Mouse (Mus musculus): ENCODE data around the gene Plekha6. TPM values are rescaled to one million over a fixed set of nuclear protein-coding genes. Genes with fewer than 3 reads are reported as not detected.

The Plekha6 gene
- polyA plus RNA-seq, 1 experiment from 2014 or later, result 4.6 TPM

GRCm38 (mm10) chr1:133285907-133286306 is 121.9 kb downstream of the Plekha6 start:
- H3K36me3 ChIP-seq, result no peaks in the 10 kb centered on the region
- 0 out of 2 replicates have a peak, but pooled peaks cover 3% of the 10 kb centered on the region for H3K27me3 ChIP-seq
- no peaks in the 10 kb centered on the region for H3K4me1 ChIP-seq
- no peak overlapping the region for H3K4me3 ChIP-seq
- H3K9ac ChIP-seq, result no peak overlapping the region
- no peak for ATAC-seq (ENCODE audit: insufficient number of reproducible peaks, insufficient read depth, low FRiP score, low TSS enrichment)
- H3K4me2 ChIP-seq (replicated peaks), result no peak overlapping the region
- no peaks in the 10 kb centered on the region for H3K9me3 ChIP-seq
- 75% methylated on average over 7 of the region's 7 CpGs for WGBS
- no peak overlapping the region for H3K27ac ChIP-seq

GRCm38 (mm10) chr1:133287051-133287450 is 123.0 kb downstream of the Plekha6 start:
- no peaks in the 10 kb centered on the region for H3K9me3 ChIP-seq
- H3K4me3 ChIP-seq, result no peak overlapping the region
- no peak overlapping the region for H3K9ac ChIP-seq
- H3K36me3 ChIP-seq, result no peaks in the 10 kb centered on the region
- H3K27me3 ChIP-seq, result 0 out of 2 replicates have a peak, but pooled peaks cover 3% of the 10 kb centered on the region
- no peak overlapping the region for H3K27ac ChIP-seq
- no peak overlapping the region for H3K4me2 ChIP-seq (replicated peaks)
- ATAC-seq (ENCODE audit: insufficient number of reproducible peaks, insufficient read depth, low FRiP score, low TSS enrichment), result no peak
- WGBS, result 89% methylated on average over 4 of the region's 4 CpGs
- no peaks in the 10 kb centered on the region for H3K4me1 ChIP-seq

GRCm38 (mm10) chr1:133287880-133288279 is 123.9 kb downstream of the Plekha6 start:
- Histone ChIP-seq H3K36me3 (no peaks in the 10 kb centered on the region), H3K4me1 (no peaks in the 10 kb centered on the region), H3K27me3 (0 out of 2 replicates have a peak, but pooled peaks cover 2% of the 10 kb centered on the region), H3K4me2 (replicated peaks) (no peak overlapping the region), H3K9ac (no peak overlapping the region), H3K4me3 (no peak overlapping the region), H3K27ac (no peak overlapping the region), H3K9me3 (no peaks in the 10 kb centered on the region)
- no peak for ATAC-seq (ENCODE audit: insufficient number of reproducible peaks, insufficient read depth, low FRiP score, low TSS enrichment)
- 91% methylated on average over 12 of the region's 12 CpGs for WGBS

- H3K9me3 ChIP-seq, result no peaks in the 10 kb centered on the region
- 85% methylated on average over 6 of the region's 6 CpGs for WGBS
- peaks cover 20% of the 10 kb centered on the region for H3K4me1 ChIP-seq
- no peaks in the 10 kb centered on the region for H3K36me3 ChIP-seq
- no peak overlapping the region for H3K9ac ChIP-seq
- no peak overlapping the region for H3K4me2 ChIP-seq (replicated peaks)
- no peak overlapping the region for H3K27ac ChIP-seq
- 0 out of 2 replicates have a peak, but pooled peaks cover 5% of the 10 kb centered on the region for H3K27me3 ChIP-seq
- H3K4me3 ChIP-seq, result no peak overlapping the region
- ATAC-seq (ENCODE audit: insufficient number of reproducible peaks, insufficient read depth, low FRiP score, low TSS enrichment), result no peak
These were observed 127.9 kb downstream of the Plekha6 start for GRCm38 (mm10) chr1:133291888-133292287.

- Histone ChIP-seq H3K27ac (no peak overlapping the region), H3K4me2 (replicated peaks) (no peak overlapping the region), H3K36me3 (no peaks in the 10 kb centered on the region), H3K9me3 (no peaks in the 10 kb centered on the region), H3K4me1 (peaks cover 20% of the 10 kb centered on the region), H3K4me3 (no peak overlapping the region), H3K9ac (no peak overlapping the region), H3K27me3 (0 out of 2 replicates have a peak, but pooled peaks cover 5% of the 10 kb centered on the region)
- no peak for ATAC-seq (ENCODE audit: insufficient number of reproducible peaks, insufficient read depth, low FRiP score, low TSS enrichment)
These were observed 128.6 kb downstream of the Plekha6 start for GRCm38 (mm10) chr1:133292608-133293007.

- no peak overlapping the region for H3K9ac ChIP-seq
- no peak overlapping the region for H3K4me2 ChIP-seq (replicated peaks)
- H3K4me3 ChIP-seq, result no peak overlapping the region
- 81% methylated on average over 9 of the region's 9 CpGs for WGBS
- H3K27ac ChIP-seq, result 0 out of 2 replicates have a peak overlapping the region, but pooled peaks have one; percentile 41
- peaks cover 23% of the 10 kb centered on the region for H3K27me3 ChIP-seq
- no peak for ATAC-seq (ENCODE audit: insufficient number of reproducible peaks, insufficient read depth, low FRiP score, low TSS enrichment)
- peaks cover 26% of the 10 kb centered on the region for H3K4me1 ChIP-seq
- H3K36me3 ChIP-seq, result no peaks in the 10 kb centered on the region
- H3K9me3 ChIP-seq, result no peaks in the 10 kb centered on the region
These were observed 132.4 kb downstream of the Plekha6 start for GRCm38 (mm10) chr1:133296376-133296775.

GRCm38 (mm10) chr1:133298816-133299215 is 134.8 kb downstream of the Plekha6 start:
- no peak overlapping the region for H3K4me3 ChIP-seq
- peak overlapping the region; percentile 27 for H3K4me2 ChIP-seq (replicated peaks)
- no peak for ATAC-seq (ENCODE audit: insufficient number of reproducible peaks, insufficient read depth, low FRiP score, low TSS enrichment)
- WGBS, result 35% methylated on average over 14 of the region's 14 CpGs
- H3K9ac ChIP-seq, result no peak overlapping the region
- H3K36me3 ChIP-seq, result no peaks in the 10 kb centered on the region
- H3K9me3 ChIP-seq, result no peaks in the 10 kb centered on the region
- no peak overlapping the region for H3K27ac ChIP-seq
- H3K4me1 ChIP-seq, result peaks cover 36% of the 10 kb centered on the region
- H3K27me3 ChIP-seq, result peaks cover 23% of the 10 kb centered on the region

- Histone ChIP-seq H3K27me3 (peaks cover 17% of the 10 kb centered on the region), H3K4me1 (peaks cover 16% of the 10 kb centered on the region; the same call in 1 of the 2 replicates), H3K4me2 (replicated peaks) (no peak overlapping the region), H3K9me3 (no peaks in the 10 kb centered on the region), H3K4me3 (no peak overlapping the region), H3K27ac (no peak overlapping the region), H3K9ac (no peak overlapping the region), H3K36me3 (no peaks in the 10 kb centered on the region)
- 24% methylated on average over 3 of the region's 3 CpGs for WGBS
- ATAC-seq (ENCODE audit: insufficient number of reproducible peaks, insufficient read depth, low FRiP score, low TSS enrichment), result no peak
These were observed 138.5 kb downstream of the Plekha6 start for GRCm38 (mm10) chr1:133302540-133302939.

- H3K36me3 ChIP-seq, result no peaks in the 10 kb centered on the region
- no peaks in the 10 kb centered on the region for H3K27me3 ChIP-seq
- ATAC-seq (ENCODE audit: insufficient number of reproducible peaks, insufficient read depth, low FRiP score, low TSS enrichment), result no peak
- H3K9ac ChIP-seq, result no peak overlapping the region
- peaks cover 10% of the 10 kb centered on the region; the same call in 1 of the 2 replicates for H3K4me1 ChIP-seq
- H3K9me3 ChIP-seq, result no peaks in the 10 kb centered on the region
- WGBS, result 11% methylated on average over 4 of the region's 4 CpGs
- no peak overlapping the region for H3K4me3 ChIP-seq
- H3K4me2 ChIP-seq (replicated peaks), result no peak overlapping the region
- H3K27ac ChIP-seq, result no peak overlapping the region
These were observed 142.8 kb downstream of the Plekha6 start for GRCm38 (mm10) chr1:133306842-133307241.

GRCm38 (mm10) chr1:133307318-133307717 is 143.3 kb downstream of the Plekha6 start:
- no peaks in the 10 kb centered on the region; the same call in 1 of the 2 replicates for H3K27me3 ChIP-seq
- no peaks in the 10 kb centered on the region for H3K36me3 ChIP-seq
- ATAC-seq (ENCODE audit: insufficient number of reproducible peaks, insufficient read depth, low FRiP score, low TSS enrichment), result no peak
- H3K4me1 ChIP-seq, result peaks cover 10% of the 10 kb centered on the region; the same call in 1 of the 2 replicates
- no peak overlapping the region for H3K4me2 ChIP-seq (replicated peaks)
- WGBS, result 19% methylated on average over 6 of the region's 6 CpGs
- H3K9me3 ChIP-seq, result no peaks in the 10 kb centered on the region
- H3K27ac ChIP-seq, result no peak overlapping the region
- no peak overlapping the region for H3K4me3 ChIP-seq
- H3K9ac ChIP-seq, result no peak overlapping the region

- no peak for ATAC-seq (ENCODE audit: insufficient number of reproducible peaks, insufficient read depth, low FRiP score, low TSS enrichment)
- Histone ChIP-seq H3K4me1 (peaks cover 9% of the 10 kb centered on the region; the same call in 1 of the 2 replicates), H3K4me3 (no peak within 1 kb of the TSS), H3K27ac (no peak within 1 kb of the TSS), H3K36me3 (no peaks in the 10 kb centered on the region), H3K9ac (no peak within 1 kb of the TSS), H3K9me3 (no peaks in the 10 kb centered on the region), H3K27me3 (no peaks in the 10 kb centered on the region; the same call in 1 of the 2 replicates), H3K4me2 (replicated peaks) (no peak within 1 kb of the TSS)
- 66% methylated on average over 14 of the region's 14 CpGs for WGBS
These were observed 145.8 kb downstream of the Plekha6 start, which contains the start of gene Golt1a for GRCm38 (mm10) chr1:133309652-133310267. Gene Golt1a, plus strand, starts transcription at chr1:133309800.

- H3K9me3 ChIP-seq, result no peaks in the 10 kb centered on the region
- no peaks in the 10 kb centered on the region for H3K36me3 ChIP-seq
- no peak overlapping the region for H3K27ac ChIP-seq
- peaks cover 9% of the 10 kb centered on the region; the same call in 1 of the 2 replicates for H3K4me1 ChIP-seq
- no peak overlapping the region for H3K9ac ChIP-seq
- H3K27me3 ChIP-seq, result no peaks in the 10 kb centered on the region; the same call in 1 of the 2 replicates
- H3K4me3 ChIP-seq, result no peak overlapping the region
- 49% methylated on average over 4 of the region's 4 CpGs for WGBS
- H3K4me2 ChIP-seq (replicated peaks), result no peak overlapping the region
- ATAC-seq (ENCODE audit: insufficient number of reproducible peaks, insufficient read depth, low FRiP score, low TSS enrichment), result 0 out of 2 replicates have a peak, but pooled peaks have one; percentile 31
These were observed 147.2 kb downstream of the Plekha6 start for GRCm38 (mm10) chr1:133311240-133311639.

Measured in embryonic facial prominence, embryonic 12.5 days (tissue).